7 mouse cellular contexts compared by ENCODE assay signal in genomic region chr6:143326956-143327722, GRCm38 (mm10).
DNase-seq lines count a peak whose midpoint lies in the region; ATAC-seq and TF ChIP-seq lines count a peak whose summit lies in the region.

No protein-coding gene starts in this region.

- peak overlapping the region; percentile 17; the same call in 1 of the 2 replicates for H3K4me3 ChIP-seq in liver, adult 2 months (ENCODE audit: insufficient read depth, low read depth, low read length)
- H3K4me3 ChIP-seq in liver, postnatal 0 days (ENCODE audit: low read depth, low read length) = peak overlapping the region; percentile 19
- peak overlapping the region; percentile 37 for H3K4me3 ChIP-seq in stomach, embryonic 16.5 days (replicated peaks; ENCODE audit: low read length)

- no peak overlapping the region for H3K27ac ChIP-seq in liver, adult 2 months (replicated peaks; ENCODE audit: insufficient read depth, low read depth, low read length)
- H3K27ac ChIP-seq in liver, postnatal 0 days (ENCODE audit: low read depth) = no peak overlapping the region
- no peak overlapping the region for H3K27ac ChIP-seq in stomach, embryonic 16.5 days (ENCODE audit: low read length)

- H3K27me3 ChIP-seq in liver, adult 2 months (ENCODE audit: control insufficient read depth, insufficient read depth, low read length) = no peaks in the 10 kb centered on the region
- no peaks in the 10 kb centered on the region for H3K27me3 ChIP-seq in liver, postnatal 0 days (ENCODE audit: insufficient read depth, low read length)
- no peaks in the 10 kb centered on the region for H3K27me3 ChIP-seq in stomach, embryonic 16.5 days (ENCODE audit: control insufficient read depth, insufficient read depth, low read length)

- no peak for TF ChIP-seq CTCF in liver, adult 2 months (IDR thresholded peaks at IDR 0.05; ENCODE audit: low read depth, low read length)
- TF ChIP-seq CTCF in liver, postnatal 0 days (IDR thresholded peaks at IDR 0.05; ENCODE audit: low read depth) = no peak

- DNase-seq in liver, adult 2 months (ENCODE audit: extremely low read depth, low read depth, low spot score) = no peak
- no peak for DNase-seq in liver
- no peak for DNase-seq in liver, postnatal 0 days
- DNase-seq in cerebellum, postnatal 4 days (ENCODE audit: low spot score in 2 of 2) = no peak
- no peak for DNase-seq in left cerebral cortex, adult 9 months (ENCODE audit: low spot score in 2 of 2)

- no peak for TF ChIP-seq EP300 in liver, postnatal 0 days (IDR thresholded peaks at IDR 0.05; ENCODE audit: low read depth)

- 73% methylated on average over 22 of the region's 22 CpGs for WGBS in liver, adult 2 months
- WGBS in liver, postnatal 0 days (ENCODE audit: insufficient replicate concordance) = 69% methylated on average over 22 of the region's 22 CpGs
- WGBS in stomach, embryonic 16.5 days = 68% methylated on average over 22 of the region's 22 CpGs

- no peak for TF ChIP-seq POLR2A in liver, adult 2 months (IDR thresholded peaks at IDR 0.05; ENCODE audit: extremely low read depth, insufficient read depth, low read length)

- H3K9me3 ChIP-seq in liver, postnatal 0 days (ENCODE audit: low read length) = no peaks in the 10 kb centered on the region
- H3K9me3 ChIP-seq in stomach, embryonic 16.5 days (replicated peaks; ENCODE audit: control insufficient read depth, low read length) = no peaks in the 10 kb centered on the region

- no peak overlapping the region for H3K9ac ChIP-seq in liver, adult 2 months (ENCODE audit: low read depth, low read length)
- H3K9ac ChIP-seq in liver, postnatal 0 days (replicated peaks) = no peak overlapping the region
- H3K9ac ChIP-seq in stomach, embryonic 16.5 days (ENCODE audit: low read length) = no peak overlapping the region

- peak; percentile 83 for ATAC-seq in common myeloid progenitor, adult 5-6 weeks (replicated peaks; ENCODE audit: low read depth, poor library complexity, severe bottlenecking)
- ATAC-seq in liver, postnatal 0 days = no peak
- ATAC-seq in stomach, embryonic 16.5 days (ENCODE audit: insufficient read depth, low FRiP score) = peak; percentile 44; the same call in 1 of the 2 replicates

- no peaks in the 10 kb centered on the region for H3K4me1 ChIP-seq in liver, adult 2 months (ENCODE audit: control insufficient read depth, insufficient read depth, low read length)
- no peaks in the 10 kb centered on the region for H3K4me1 ChIP-seq in liver, postnatal 0 days (ENCODE audit: insufficient read depth)
- no peaks in the 10 kb centered on the region for H3K4me1 ChIP-seq in stomach, embryonic 16.5 days (ENCODE audit: control insufficient read depth, insufficient read depth, low read length)

- H3K36me3 ChIP-seq in liver, adult 2 months (ENCODE audit: control insufficient read depth, insufficient read depth, low read length) = no peaks in the 10 kb centered on the region
- no peaks in the 10 kb centered on the region for H3K36me3 ChIP-seq in liver, postnatal 0 days (replicated peaks; ENCODE audit: insufficient read depth, low read length)
- H3K36me3 ChIP-seq in stomach, embryonic 16.5 days (ENCODE audit: control insufficient read depth, insufficient read depth, low read length) = no peaks in the 10 kb centered on the region

- H3K79me2 ChIP-seq in liver, adult 2 months (ENCODE audit: control insufficient read depth, insufficient read depth, low read length) = no peaks in the 10 kb centered on the region

- H3K4me2 ChIP-seq in liver, postnatal 0 days (ENCODE audit: low read depth, low read length) = peak overlapping the region; percentile 40
- H3K4me2 ChIP-seq in stomach, embryonic 16.5 days (ENCODE audit: low read depth, low read length) = peak overlapping the region; percentile 47
